Mouse (Mus musculus) cerebellum, adult 9-11 months (tissue): Measurements from ENCODE around the gene Cnot3.

ENCODE experiments used
- DNase-seq: peaks from one replicate; pipeline ENCODE4 v3.0.0; 2022

Cnot3 gene

DNA sequence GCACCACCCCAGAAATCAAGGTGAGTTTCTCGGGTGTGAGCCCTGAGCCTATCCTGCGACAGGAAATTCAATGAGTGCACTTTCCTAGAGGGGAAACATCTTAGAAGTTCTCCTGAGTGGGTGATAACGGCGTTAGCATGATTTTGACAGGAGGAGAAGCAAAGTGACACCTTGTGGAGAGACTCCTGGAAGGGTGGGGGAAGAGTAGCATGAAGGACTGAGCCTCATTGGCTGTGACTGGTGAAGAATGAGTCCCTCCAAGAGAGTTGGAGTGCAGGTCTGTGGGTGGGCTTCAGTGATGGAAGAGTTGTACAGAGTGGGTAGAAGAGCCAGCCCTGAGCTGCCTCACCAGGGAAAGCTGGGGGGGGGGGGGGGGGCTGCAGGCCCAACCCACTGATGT lies 11.9 kb downstream of the Cnot3 start:
- DNase-seq = no peak

- no peak for DNase-seq
These were observed 13.5 kb downstream of the Cnot3 start for GRCm38 (mm10) chr7:3658578-3658977.

DNA sequence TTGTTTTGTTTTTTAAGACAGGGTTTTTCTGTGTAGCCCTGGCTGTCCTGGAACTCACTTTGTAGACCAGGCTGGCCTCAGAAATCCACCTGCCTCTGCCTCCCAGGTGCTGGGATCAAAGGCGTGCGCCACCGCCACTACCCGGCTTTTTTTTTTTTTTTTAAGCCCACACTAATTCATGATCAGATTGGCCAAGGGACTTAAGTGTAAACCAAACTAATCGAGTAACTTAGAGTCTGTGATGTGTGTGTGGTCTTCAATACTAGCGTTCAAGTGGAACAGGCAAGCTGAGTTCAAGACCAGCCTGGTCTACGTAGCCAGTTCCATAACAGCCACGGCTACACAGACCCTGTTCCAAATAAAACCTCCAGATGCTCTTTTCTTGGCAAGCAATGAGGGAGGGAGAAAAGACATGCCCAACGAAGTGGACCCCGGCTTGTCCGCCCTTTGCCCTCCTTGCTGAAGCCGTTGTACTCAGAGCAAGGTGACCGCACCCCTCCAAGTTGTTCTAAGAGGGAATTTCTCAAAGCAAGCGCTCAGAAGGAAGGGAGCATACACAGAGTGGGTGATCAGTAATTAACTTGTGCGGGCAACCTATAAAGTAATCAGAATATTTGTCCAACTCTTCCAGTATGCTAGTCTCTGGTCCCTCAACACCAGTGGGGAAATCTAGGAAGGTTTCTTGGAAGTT lies 19.6 kb downstream of the Cnot3 start:
- peak; percentile 48 for DNase-seq

DNA sequence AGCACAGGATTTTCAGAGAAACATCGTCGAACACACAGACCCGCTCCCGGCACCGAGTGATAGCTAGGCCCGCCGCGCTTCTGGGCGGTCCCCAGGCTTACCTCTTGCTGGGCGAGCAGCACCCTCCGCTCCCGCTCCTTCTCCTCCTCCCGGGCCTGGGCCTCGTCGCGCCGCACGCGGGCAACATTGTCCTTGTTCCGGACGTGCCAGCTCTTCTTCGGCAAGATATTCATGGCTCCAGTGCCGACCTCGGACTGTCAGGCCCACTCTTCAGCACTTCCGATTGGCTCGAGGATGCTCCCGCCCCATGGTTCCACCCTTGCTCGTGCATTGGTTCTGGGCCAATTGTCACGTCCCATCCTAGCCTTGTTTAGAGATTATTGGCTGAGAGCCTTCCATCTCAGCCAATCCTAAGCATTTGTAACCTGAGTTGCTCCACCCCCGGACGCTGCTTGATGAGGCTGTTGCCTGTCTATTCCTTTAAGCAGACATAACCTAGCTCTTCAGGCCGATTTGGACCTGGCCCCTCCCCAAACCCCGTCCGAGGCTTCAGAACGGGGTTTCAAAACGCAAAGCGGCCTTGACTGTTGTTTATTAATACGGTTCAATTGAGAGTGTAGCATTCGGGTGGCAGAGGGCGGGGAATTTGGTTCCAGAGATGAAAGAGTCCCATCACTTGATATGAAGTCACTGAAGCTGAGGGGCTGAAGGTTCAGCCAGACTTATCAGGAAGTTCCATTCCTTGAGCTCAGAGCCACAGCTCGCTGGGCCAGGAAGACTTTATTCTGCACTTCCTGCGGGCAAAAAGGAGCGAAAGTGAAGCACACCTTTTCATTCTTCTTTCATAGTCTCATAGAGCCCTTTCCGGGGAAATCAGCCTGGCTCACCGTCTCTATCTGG lies 20.4 kb downstream of the Cnot3 start, which contains the start of gene Leng1:
TSS of gene Leng1 (minus strand) at position 626 of the 900 bp plus-strand sequence.
- DNase-seq = peak; percentile 98

GRCm38 (mm10) chr7:3666921-3667391 lies 21.9 kb downstream of the Cnot3 start:
- no peak for DNase-seq

DNA sequence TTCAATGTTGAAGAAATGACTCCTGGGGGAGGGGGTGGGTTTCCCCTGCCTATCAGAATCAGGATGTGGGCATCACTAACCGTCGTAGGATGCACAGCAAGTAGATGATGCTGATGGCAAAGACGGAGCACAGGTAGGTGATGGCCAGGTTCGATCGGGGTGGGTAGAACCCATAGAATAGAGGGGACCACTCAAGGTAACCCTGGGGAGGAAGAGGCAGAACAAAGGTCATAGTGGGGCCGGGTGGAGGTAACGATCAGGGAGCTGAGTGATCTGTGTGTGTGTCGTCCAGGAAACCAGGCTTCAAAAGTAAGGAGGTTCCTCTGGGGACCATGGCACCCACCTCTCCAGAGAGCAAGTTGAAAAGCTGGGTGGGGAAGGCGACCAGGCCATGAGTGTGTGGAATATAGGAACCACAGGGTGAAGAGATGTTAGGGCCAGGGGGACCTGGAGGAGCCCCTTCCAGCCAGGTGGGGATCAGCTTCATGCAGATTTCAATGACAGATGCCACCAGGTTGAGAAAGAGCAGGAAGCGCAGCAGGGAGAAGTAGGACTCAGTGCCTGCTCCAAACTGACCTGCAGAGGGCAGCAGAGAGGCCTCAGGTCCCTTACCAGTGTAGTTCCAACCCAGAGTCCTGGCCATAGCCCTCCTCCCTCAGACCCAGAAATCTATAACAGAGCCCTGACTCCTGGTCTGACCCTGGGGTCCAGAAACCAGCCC lies 29.6 kb downstream of the Cnot3 start:
- DNase-seq = peak; percentile 77

DNA sequence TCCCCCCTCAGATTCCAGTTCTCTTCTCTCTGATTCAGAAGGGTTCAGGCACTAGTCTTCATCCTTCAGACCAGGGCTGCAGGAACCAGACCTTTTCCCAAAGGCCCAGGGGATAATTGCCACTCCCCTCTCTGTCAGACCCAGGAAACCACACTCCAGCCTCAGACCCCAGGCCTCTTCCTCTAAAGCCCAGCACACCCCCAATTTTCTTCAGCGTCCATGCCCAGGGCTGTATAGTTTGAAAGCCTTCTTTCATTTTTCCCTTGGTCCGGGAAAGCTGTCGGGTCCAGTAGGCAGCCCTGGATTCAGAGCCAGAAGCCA lies 30.1 kb downstream of the Cnot3 start:
- DNase-seq = no peak

DNA sequence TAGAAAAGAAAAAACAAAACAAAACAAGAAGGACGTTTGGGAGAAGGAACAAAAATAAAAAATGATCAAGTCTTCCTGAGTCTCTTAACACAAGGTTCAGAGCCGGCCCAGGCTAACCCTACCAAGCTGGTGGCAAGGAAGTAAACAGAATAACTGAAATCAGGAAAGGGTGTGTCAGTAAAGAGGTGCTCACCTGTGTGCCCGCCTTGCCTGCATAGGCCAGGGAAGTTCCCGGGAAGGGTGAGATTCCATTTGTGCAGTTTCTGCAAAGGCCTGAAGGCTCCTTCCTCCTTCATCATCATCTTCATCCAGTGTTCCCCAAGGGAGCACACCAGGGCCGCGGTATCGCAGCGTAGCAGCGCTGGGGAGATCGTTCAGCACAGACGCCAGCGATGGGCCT lies 31.3 kb downstream of the Cnot3 start:
- DNase-seq = no peak

- no peak for DNase-seq
These were observed 32.3 kb downstream of the Cnot3 start, which contains the start of gene Tmc4 for GRCm38 (mm10) chr7:3677342-3677741. TSS of gene Tmc4 (minus strand) at chr7:3677553.

GRCm38 (mm10) chr7:3683908-3684550 lies 39.0 kb downstream of the Cnot3 start:
- DNase-seq = no peak

- DNase-seq = no peak
These were observed 39.6 kb downstream of the Cnot3 start for GRCm38 (mm10) chr7:3684698-3685097.

- DNase-seq = peak; percentile 83
These were observed 40.5 kb downstream of the Cnot3 start for GRCm38 (mm10) chr7:3685400-3686187.

DNA sequence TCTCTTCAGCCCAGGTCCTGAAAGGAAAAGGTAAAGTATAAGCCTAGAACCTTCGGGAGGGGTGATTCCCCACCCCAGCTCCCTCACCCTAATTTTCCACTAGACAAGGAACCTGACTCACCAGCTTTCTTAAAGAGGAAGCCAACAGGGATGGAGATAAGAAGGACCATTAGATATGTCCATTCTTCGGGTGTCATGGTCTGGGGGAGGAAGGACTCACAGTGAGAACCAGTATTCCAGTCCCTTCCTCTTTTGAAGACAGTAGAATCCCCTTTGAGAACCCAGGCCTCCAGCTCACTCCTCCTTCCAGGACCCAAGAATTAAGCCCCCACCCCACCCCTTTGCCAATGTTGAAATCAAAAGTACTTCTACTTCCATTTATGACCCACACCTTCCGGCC lies 46.9 kb downstream of the Cnot3 start:
- peak; percentile 49 for DNase-seq

DNA sequence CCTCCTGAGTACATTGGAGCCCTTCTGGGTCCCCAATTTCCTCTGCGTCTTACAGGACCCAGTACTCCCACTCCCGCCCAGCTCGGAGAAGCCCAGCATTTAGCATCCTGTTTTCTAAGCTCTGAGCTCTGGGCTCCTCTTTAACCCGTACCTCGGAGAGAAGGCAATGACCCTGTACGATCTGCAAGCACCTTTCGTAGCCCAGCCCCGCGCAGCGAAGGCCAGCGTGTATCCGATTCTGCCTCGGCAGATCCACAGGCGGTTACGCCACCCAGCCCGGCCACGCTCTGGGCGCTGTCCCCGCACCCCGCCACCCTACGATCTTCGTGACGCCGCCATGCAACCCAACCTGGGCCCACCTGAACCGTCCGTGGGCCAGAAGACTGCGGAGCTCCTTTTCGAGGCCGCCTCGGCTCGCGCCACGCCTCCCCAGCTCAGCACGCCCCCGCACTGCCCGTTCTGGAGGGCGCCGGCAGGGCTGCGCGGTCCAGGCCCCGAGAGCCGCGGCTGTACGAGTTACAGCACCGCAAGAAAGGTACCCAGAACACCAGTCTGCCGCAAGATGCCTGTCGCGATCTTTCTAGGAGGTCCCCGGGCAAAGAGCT lies 47.4 kb downstream of the Cnot3 start, which contains the start of gene Tsen34:
TSS of gene Tsen34 (plus strand) at position 482 of the 605 bp plus-strand sequence.
- no peak for DNase-seq

- peak; percentile 98 for DNase-seq
These were observed 48.1 kb downstream of the Cnot3 start, which contains the start of gene Mboat7 for GRCm38 (mm10) chr7:3692987-3693808. TSS of gene Mboat7 (minus strand) at chr7:3693523.

DNA sequence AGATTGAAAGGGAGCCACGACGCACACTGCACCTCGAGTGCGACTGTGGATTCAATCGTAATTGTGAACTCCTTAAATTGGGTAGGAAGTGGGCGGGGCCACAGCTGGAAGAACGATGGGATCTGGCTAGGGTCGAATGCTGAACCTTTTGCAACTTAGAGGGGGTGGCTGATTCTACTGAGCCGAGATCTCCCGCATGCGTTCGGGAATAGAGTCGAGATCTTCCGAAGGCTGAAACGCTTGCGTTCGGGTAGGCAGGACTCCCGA lies 48.7 kb downstream of the Cnot3 start:
- DNase-seq = no peak

- DNase-seq = peak; percentile 75
These were observed 49.2 kb downstream of the Cnot3 start for GRCm38 (mm10) chr7:3694076-3694948.

DNA sequence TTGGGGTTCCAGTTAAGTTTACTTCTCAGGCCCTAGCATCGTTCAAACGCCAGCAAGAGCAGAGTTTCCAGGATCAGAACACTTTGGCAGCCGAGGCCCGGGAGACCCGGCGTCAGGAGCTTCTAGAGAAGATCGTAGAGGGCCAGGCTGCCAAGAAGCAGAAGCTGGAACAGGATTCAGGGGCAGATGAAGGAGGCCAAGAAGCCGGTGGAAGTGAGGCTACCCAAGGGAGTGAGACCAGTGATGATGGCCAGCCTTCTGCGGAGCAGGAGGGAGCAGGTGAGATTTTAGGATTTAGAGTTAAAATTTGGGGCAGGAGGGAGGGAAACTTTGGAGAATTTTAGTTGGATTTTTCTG lies 49.9 kb downstream of the Cnot3 start:
- peak; percentile 68 for DNase-seq

DNA sequence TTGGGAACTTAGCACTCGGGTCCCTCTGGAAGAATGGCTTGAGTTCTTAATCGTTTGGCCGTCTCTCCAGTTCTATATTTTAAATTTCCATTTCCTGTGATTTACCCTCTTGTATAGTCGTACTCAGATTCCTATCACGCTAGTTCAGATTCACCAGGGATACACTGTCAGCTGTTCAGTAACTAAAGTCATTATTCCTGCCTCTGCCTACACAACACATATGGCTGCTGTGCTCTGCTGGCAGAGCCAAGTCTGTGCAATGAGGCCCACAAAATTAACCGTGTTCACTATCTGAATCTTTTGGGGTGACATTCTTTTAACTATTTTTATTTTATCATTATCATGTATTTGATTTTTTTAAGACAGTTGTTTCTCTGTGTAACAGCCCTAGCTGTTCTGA lies 53.4 kb downstream of the Cnot3 start:
- DNase-seq = no peak
